Mouse (Mus musculus) embryonic facial prominence, embryonic 13.5 days (tissue): ENCODE results near the gene 1810055G02Rik. TPM values are rescaled to one million over a fixed set of nuclear protein-coding genes. Genes with fewer than 3 reads are reported as not detected.
A peak's percentile ranks its signal among the peaks of the same experiment; 100 is the strongest.

Source experiments
- ATAC-seq: fragments of 200-750 bp; cut with Nextera tagmentation; 2 replicates; pipeline ENCODE4 v1.8.0; 2017; ENCODE audit warnings: low read depth; ENCODE audit not compliant: insufficient number of reproducible peaks, insufficient read depth, low FRiP score, low TSS enrichment
- H3K27ac ChIP-seq: fragments of 300-500 bp; sonication (generic); 2 replicates; pipeline ENCODE4 v1.5.1; 2015; ENCODE audit warnings: moderate library complexity, mild to moderate bottlenecking, inconsistent platforms
- H3K27me3 ChIP-seq: fragments of 300-500 bp; sonication (generic); 2 replicates; pipeline ENCODE4 v1.6.1; 2015; ENCODE audit warnings: mild to moderate bottlenecking, inconsistent platforms
- H3K36me3 ChIP-seq: fragments of 300-500 bp; sonication (generic); 2 replicates; pipeline ENCODE4 v1.6.1; 2015; ENCODE audit warnings: mild to moderate bottlenecking, inconsistent platforms
- H3K4me1 ChIP-seq: fragments of 300-500 bp; sonication (generic); 2 replicates; pipeline ENCODE4 v1.6.1; 2015; ENCODE audit warnings: inconsistent platforms
- H3K4me2 ChIP-seq: fragments of 300-500 bp; sonication (generic); 2 replicates; pipeline ENCODE4 v1.6.1; 2015; ENCODE audit warnings: moderate library complexity, mild to moderate bottlenecking, inconsistent platforms
- H3K4me3 ChIP-seq: fragments of 300-500 bp; sonication (generic); 2 replicates; pipeline ENCODE4 v1.5.1; 2015; ENCODE audit warnings: mild to moderate bottlenecking, inconsistent platforms
- H3K9ac ChIP-seq: fragments of 300-500 bp; sonication (generic); 2 replicates; pipeline ENCODE4 v1.6.1; 2015; ENCODE audit warnings: mild to moderate bottlenecking, inconsistent platforms
- H3K9me3 ChIP-seq: fragments of 300-500 bp; sonication (generic); 2 replicates; pipeline ENCODE4 v1.6.1; 2016; ENCODE audit warnings: inconsistent platforms
- WGBS: fragments of 180-500 bp; shearing (Covaris S2); methylation state at CpG from one replicate; pipeline ENCODE4 v1.1.7; 2015; ENCODE audit warnings: mixed read lengths; 5-methylcytosine and 5-hydroxymethylcytosine counted together
- polyA plus RNA-seq: library from polyadenylated mRNA; unstranded; fragments of >200 nt; fragmentation: Nextera tagmentation; extraction: Ambion mirVana; gene quantifications from 2 replicates; pipeline ENCODE4 v1.2.1, GENCODE M21; 2015

1810055G02Rik gene
- polyA plus RNA-seq, 1 experiment from 2014 or later, result 47.5 TPM

DNA sequence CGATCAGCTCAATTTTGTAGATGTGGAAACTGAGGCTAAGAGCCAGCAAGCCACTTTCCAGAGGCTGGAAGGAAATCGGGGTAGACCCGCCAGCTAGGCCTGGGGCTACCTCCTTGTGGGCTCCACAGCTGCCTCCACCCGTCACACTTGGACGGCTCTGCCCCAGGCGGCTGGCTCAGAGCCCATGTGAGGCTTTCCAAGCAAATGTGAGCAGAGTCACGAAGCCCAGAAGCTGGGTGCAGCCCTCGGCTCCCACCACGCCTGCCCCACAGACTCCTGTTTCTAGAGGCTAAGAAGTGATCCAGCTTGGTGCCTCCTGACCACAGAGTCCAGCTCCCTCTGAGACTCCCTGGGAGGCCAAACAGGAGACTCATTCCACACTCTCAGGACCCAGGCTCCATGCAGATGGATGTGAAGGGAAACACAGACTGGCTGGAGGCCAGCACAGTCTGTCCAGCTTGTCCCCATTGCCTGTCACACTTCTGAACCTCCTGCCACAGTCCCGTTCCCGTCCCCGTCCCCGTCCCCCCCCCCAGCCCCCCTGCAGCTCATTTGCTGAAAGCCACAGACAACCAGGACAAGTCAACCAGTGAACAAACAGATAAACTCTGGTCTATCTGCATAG is 26.7 kb upstream of the 1810055G02Rik start:
- H3K36me3 ChIP-seq, result no peaks in the 10 kb centered on the region
- no peaks in the 10 kb centered on the region for H3K27me3 ChIP-seq
- no peak overlapping the region for H3K4me3 ChIP-seq
- no peak; the same call in 1 of the 2 replicates for ATAC-seq
- H3K9me3 ChIP-seq, result no peaks in the 10 kb centered on the region
- H3K4me1 ChIP-seq, result peaks cover 58% of the 10 kb centered on the region
- peak overlapping the region; percentile 46; the same call in 1 of the 2 replicates for H3K9ac ChIP-seq
- peak overlapping the region; percentile 37 for H3K4me2 ChIP-seq
- 25% methylated on average over 13 of the region's 13 CpGs for WGBS
- H3K27ac ChIP-seq, result peak overlapping the region; percentile 81

DNA sequence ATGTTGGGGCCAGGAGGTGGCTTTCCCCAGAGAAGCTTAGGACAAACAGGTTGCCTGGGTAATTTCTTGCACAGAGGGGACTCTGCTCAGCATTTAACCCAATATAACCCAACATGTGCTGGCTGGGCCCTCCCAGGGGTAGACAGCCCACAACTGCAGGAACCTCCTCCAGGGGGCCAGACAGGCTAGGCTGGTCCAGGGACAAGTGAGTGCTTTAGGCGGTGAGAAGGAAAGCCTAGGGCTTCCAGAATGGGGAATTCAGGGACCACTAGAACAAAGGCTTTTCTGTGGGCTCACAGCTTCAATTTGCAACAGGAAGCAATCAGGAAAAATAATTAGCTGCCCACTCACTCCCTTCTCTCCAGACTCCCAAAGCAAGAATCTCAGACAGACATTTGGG is 23.7 kb upstream of the 1810055G02Rik start:
- peak overlapping the region; percentile 92 for H3K27ac ChIP-seq
- peak overlapping the region; percentile 96 for H3K4me3 ChIP-seq
- WGBS, result 0% methylated on average over 1 of the region's 1 CpGs
- H3K27me3 ChIP-seq, result no peaks in the 10 kb centered on the region
- H3K36me3 ChIP-seq, result no peaks in the 10 kb centered on the region
- no peak for ATAC-seq
- H3K9ac ChIP-seq, result peak overlapping the region; percentile 99
- H3K9me3 ChIP-seq, result no peaks in the 10 kb centered on the region
- peak overlapping the region; percentile 97 for H3K4me2 ChIP-seq
- peaks cover 68% of the 10 kb centered on the region for H3K4me1 ChIP-seq

DNA sequence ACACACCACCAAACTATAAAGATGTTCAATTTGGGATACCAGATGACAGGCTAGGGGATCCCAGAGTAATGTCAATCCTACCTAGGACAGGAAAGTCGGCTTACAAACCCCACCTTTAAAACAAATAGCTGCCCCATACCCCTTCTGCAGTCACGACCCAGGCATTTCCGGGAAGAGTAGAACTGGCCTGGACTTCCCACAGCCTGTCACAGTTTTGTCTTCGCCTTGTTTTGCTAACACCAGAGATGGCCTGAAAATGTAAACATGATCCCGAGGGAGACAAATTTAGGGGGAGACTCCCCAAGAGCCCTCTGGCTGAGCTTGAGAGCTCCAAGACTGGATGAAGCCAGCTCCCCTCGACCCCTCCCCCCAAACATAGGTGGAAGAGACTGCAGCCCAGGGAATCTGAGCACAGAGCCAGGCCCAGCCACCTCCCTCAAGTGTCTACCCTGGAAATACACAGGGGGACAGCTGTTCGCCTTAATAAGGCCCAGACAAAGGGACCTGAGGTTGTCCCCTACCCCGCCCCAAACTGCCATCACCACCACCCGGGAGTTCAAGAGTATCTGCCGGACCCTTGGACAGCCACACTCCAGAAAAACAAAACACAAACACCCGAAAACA is 23.0 kb upstream of the 1810055G02Rik start:
- Histone ChIP-seq H3K9me3 (no peaks in the 10 kb centered on the region), H3K4me2 (peak overlapping the region; percentile 97), H3K36me3 (no peaks in the 10 kb centered on the region), H3K27ac (peak overlapping the region; percentile 92), H3K4me1 (peaks cover 65% of the 10 kb centered on the region), H3K9ac (peak overlapping the region; percentile 99), H3K27me3 (no peaks in the 10 kb centered on the region), H3K4me3 (peak overlapping the region; percentile 96)
- ATAC-seq, result no peak
- WGBS, result 2% methylated on average over 11 of the region's 11 CpGs

DNA sequence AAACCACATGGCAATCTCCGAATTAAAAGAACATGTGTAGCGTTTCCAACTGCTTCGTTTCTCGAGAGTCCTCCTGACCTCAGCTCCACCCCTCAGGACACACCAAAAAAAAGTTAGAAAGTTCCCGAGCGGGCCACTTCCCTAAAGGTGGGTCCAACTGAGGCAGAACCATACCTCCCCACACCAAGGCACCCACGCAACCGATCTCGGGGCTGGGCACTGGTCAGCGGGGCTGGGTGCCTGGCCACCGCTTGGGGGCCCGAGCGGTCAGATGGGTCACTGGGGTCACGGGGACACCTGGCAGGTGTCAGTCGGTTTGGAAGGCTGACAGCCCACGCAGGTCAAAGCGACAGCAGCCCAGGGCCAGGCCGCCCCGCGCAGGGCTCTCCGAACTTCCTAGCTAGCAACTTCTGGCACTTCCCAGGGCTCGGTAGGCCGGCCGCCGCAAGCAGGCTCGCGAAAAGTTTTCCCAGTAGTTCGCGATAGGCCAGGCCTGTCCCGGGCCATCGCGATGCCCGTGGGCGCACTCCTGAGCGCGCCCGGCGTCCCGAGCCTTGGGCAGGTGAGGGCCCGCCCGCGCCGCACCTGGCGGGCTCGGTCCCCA is 22.4 kb upstream of the 1810055G02Rik start:
- under 1% methylated on average over 45 of the region's 45 CpGs for WGBS
- Histone ChIP-seq H3K27ac (peak overlapping the region; percentile 92), H3K9ac (peak overlapping the region; percentile 99), H3K4me3 (peak overlapping the region; percentile 96), H3K27me3 (no peaks in the 10 kb centered on the region), H3K4me1 (peaks cover 58% of the 10 kb centered on the region), H3K9me3 (no peaks in the 10 kb centered on the region), H3K36me3 (no peaks in the 10 kb centered on the region), H3K4me2 (peak overlapping the region; percentile 97)
- ATAC-seq, result peak; percentile 45; the same call in 1 of the 2 replicates

- no peaks in the 10 kb centered on the region for H3K9me3 ChIP-seq
- no peak for ATAC-seq
- H3K9ac ChIP-seq, result peak within 1 kb of the TSS; percentile 99
- peak within 1 kb of the TSS; percentile 92 for H3K27ac ChIP-seq
- no peaks in the 10 kb centered on the region for H3K36me3 ChIP-seq
- H3K27me3 ChIP-seq, result no peaks in the 10 kb centered on the region
- peak within 1 kb of the TSS; percentile 96 for H3K4me3 ChIP-seq
- WGBS, result under 1% methylated on average over 77 of the region's 83 CpGs
- H3K4me2 ChIP-seq, result peak within 1 kb of the TSS; percentile 97
- H3K4me1 ChIP-seq, result peaks cover 52% of the 10 kb centered on the region
Measured at GRCm38 (mm10) chr19:3686215-3686894, 21.7 kb upstream of the 1810055G02Rik start, which contains the start of gene Lrp5. TSS of gene Lrp5 (minus strand) at chr19:3686564.

- 0 out of 2 replicates have a peak overlapping the region, but pooled peaks have one; percentile 21 for H3K9ac ChIP-seq
- H3K4me2 ChIP-seq, result no peak overlapping the region
- H3K9me3 ChIP-seq, result no peaks in the 10 kb centered on the region
- ATAC-seq, result no peak
- H3K4me1 ChIP-seq, result peaks cover 38% of the 10 kb centered on the region
- H3K27me3 ChIP-seq, result no peaks in the 10 kb centered on the region
- no peak overlapping the region for H3K4me3 ChIP-seq
- no peak overlapping the region for H3K27ac ChIP-seq
- whole genome bisulfite sequencing, result 19% methylated on average over 5 of the region's 5 CpGs
- H3K36me3 ChIP-seq, result no peaks in the 10 kb centered on the region
Measured at GRCm38 (mm10) chr19:3687676-3688171, 20.4 kb upstream of the 1810055G02Rik start.

DNA sequence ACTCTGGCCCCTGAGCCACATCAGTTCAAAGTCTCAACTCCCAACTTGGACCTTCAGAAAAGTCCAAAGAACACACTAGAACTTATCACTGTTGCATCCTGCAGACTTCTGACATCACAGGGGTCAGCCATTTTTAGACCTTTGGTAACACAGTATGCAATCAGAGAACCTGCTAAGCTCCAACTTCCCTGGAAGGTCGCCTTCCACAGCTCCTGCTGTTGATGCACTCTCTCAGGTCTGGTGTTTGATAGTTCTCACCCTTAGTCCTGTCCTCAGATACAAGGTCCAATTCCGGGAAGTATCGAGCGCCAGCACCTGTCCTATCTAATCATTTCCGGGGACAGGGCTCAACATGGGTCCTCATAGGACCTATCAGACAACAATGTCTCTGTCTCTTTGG is 16.8 kb upstream of the 1810055G02Rik start:
- H3K9me3 ChIP-seq, result no peaks in the 10 kb centered on the region
- ATAC-seq, result no peak
- H3K27ac ChIP-seq, result no peak overlapping the region
- 87% methylated on average over 5 of the region's 5 CpGs for WGBS
- H3K36me3 ChIP-seq, result no peaks in the 10 kb centered on the region
- no peaks in the 10 kb centered on the region for H3K27me3 ChIP-seq
- H3K4me3 ChIP-seq, result no peak overlapping the region
- H3K4me2 ChIP-seq, result no peak overlapping the region
- H3K9ac ChIP-seq, result no peak overlapping the region
- peaks cover 14% of the 10 kb centered on the region for H3K4me1 ChIP-seq

GRCm38 (mm10) chr19:3692414-3693145 is 15.5 kb upstream of the 1810055G02Rik start:
- no peaks in the 10 kb centered on the region for H3K36me3 ChIP-seq
- peaks cover 6% of the 10 kb centered on the region for H3K4me1 ChIP-seq
- no peak overlapping the region for H3K4me2 ChIP-seq
- no peak overlapping the region for H3K9ac ChIP-seq
- 51% methylated on average over 6 of the region's 6 CpGs for WGBS
- H3K27me3 ChIP-seq, result no peaks in the 10 kb centered on the region
- H3K4me3 ChIP-seq, result no peak overlapping the region
- ATAC-seq, result no peak
- no peaks in the 10 kb centered on the region for H3K9me3 ChIP-seq
- H3K27ac ChIP-seq, result no peak overlapping the region

DNA sequence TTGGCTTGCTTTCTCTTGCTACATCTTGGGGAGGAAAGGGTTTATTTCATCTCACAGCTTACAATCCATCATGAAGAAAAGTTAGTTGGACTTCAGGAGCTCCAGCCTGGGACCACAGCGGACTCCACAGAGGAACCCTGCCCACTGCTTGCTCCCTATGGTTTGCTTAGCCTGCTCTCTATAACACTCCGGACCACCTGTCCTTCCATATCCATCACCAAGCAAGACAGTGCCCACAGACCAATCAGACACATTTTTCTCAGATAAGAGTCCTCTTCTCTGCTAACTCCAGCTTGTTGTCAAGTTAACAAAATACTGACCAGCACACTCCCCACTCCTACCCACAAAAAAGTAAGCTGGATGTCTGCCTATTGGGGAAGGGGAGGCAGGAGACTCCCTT is 13.6 kb upstream of the 1810055G02Rik start:
- Histone ChIP-seq H3K9me3 (no peaks in the 10 kb centered on the region), H3K27me3 (no peaks in the 10 kb centered on the region), H3K36me3 (no peaks in the 10 kb centered on the region), H3K4me2 (no peak overlapping the region), H3K4me3 (no peak overlapping the region), H3K9ac (no peak overlapping the region), H3K27ac (no peak overlapping the region), H3K4me1 (no peaks in the 10 kb centered on the region)
- whole genome bisulfite sequencing, result 85% methylated on average over 2 of the region's 2 CpGs
- ATAC-seq, result no peak

GRCm38 (mm10) chr19:3695006-3695405 is 13.1 kb upstream of the 1810055G02Rik start:
- no peaks in the 10 kb centered on the region for H3K36me3 ChIP-seq
- no peak overlapping the region for H3K27ac ChIP-seq
- 87% methylated on average over 3 of the region's 3 CpGs for WGBS
- no peaks in the 10 kb centered on the region for H3K27me3 ChIP-seq
- no peak overlapping the region for H3K9ac ChIP-seq
- no peak overlapping the region for H3K4me2 ChIP-seq
- H3K9me3 ChIP-seq, result no peaks in the 10 kb centered on the region
- H3K4me3 ChIP-seq, result no peak overlapping the region
- ATAC-seq, result no peak
- H3K4me1 ChIP-seq, result no peaks in the 10 kb centered on the region

- no peaks in the 10 kb centered on the region for H3K4me1 ChIP-seq
- no peaks in the 10 kb centered on the region for H3K9me3 ChIP-seq
- H3K36me3 ChIP-seq, result no peaks in the 10 kb centered on the region
- WGBS, result 77% methylated on average over 4 of the region's 4 CpGs
- H3K4me2 ChIP-seq, result no peak overlapping the region
- H3K4me3 ChIP-seq, result no peak overlapping the region
- H3K27ac ChIP-seq, result no peak overlapping the region
- no peak overlapping the region for H3K9ac ChIP-seq
- ATAC-seq, result no peak
- H3K27me3 ChIP-seq, result no peaks in the 10 kb centered on the region
Measured at GRCm38 (mm10) chr19:3695471-3695870, 12.6 kb upstream of the 1810055G02Rik start.
